Mouse (Mus musculus) urinary bladder, postnatal 10 days (tissue): ENCODE results near the gene Nabp1.

Experiments used
- DNase-seq: peaks from one replicate; pipeline ENCODE4 v3.0.0; 2022; ENCODE audit warnings: low spot score

Gene Nabp1

DNA sequence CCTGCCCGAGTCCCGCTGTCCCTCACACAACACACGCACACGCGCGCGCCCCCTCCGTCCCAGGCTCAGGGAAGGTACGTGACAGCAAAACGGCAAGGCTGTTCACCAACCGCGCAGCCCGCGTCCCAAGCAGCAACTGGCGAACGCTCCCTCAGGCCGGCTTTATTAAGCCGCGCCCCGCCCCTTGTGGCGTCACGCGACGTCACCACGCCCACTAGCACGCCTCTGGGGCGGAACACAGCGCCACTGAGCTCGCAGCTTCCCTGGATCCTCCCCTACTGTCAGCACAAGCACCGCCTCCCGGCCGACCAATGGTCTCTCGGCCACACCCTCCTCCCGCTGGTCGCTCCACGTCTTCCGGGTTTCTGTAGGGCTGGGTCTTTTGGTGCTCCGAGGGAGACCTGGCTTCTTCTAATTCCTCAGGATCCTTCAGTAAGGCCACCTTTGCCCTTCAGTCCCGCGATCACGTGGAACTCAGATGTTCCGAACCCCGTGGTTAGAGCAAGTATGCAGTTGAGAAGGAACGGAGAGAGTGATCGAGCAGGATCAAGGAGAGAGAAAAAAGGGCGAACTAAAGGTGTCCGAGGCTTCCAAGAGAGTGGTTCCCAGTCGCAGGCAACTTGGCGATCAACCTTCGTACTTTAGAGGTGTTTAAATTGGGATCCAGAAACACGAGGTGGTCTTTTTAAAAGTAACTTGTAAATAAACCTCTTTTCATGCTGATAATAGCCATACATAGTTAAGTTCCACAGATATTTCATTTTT is at the start of gene Nabp1:
Nabp1 (minus strand) TSS at position 164 of the 765 bp plus-strand sequence.
- peak; percentile 95 for DNase-seq

DNA sequence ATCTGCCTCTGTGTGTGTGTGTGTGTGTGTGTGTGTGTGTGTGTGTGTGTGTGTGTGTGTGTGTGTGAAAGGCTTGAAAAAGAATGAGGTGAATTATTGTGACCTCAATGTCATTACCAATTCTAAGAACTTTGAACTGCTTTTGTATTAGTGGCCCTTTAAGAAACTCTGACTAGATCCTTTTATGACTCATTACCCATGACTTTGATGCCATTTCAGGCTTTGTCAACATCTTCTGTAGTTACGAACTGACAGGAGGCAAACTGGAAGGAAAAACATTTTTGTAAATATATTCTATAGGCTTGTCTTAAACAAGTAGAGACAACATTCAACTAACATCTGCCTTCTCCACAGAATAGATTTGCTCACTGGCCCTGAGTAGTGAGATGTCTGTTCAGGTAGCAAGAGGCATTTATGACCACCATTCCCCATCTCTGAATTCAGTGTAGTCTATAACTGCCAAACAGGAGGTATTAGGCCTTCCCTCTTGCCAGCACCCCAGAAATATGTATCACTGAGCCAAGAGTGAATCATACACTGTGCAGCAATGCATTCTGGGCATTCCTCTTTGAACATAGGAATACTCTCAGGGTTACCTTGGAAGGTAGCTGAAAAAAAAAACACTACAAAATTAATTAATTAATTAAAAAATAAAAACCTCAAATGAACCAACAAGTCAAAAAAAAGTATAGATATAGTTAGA is 47.5 kb upstream of the Nabp1 start:
- DNase-seq = no peak

DNA sequence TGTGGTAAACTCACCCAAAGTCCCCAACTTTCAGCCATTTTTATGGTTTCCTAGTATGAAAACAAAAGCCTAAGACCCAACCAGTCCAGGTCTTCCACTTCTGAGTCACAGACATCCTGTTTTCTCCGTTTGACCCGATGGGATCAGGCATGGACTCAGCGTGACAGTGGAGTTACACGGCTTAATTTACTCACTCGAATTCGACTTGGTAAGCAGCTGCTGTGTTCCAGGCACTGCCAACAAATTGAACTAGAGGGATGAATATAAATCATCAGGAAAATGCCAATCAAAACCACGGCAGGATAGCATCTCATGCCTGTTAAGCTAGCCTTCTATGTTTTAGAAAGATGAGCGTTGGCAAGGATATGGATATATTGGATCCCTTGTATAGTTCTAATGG is 43.4 kb upstream of the Nabp1 start:
- no peak for DNase-seq

DNA sequence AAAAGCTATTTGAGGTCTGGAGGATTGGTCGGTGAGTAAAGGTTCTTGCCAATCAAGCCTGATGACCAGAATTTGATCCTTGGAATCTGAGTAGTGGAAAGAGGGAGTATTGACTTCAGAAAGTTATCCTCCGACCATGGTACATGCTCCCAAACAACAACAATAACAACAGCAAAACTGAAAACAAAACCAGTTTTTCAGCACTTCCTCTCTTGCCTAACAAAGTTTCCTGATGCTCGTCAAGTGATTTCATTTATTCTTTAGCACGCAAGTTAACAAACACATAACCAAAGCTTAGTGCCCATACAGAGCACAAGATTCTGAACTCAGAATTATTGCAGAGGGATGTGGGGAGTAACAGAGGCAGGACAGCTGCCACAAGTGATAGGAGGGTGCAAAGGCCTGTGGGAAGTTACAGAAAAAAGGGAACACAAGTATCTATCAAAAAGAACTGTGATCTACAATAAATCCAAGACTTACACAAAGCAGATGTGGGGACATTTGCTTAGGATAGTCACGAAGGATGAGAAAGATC is 42.1 kb upstream of the Nabp1 start:
- DNase-seq = no peak

DNA sequence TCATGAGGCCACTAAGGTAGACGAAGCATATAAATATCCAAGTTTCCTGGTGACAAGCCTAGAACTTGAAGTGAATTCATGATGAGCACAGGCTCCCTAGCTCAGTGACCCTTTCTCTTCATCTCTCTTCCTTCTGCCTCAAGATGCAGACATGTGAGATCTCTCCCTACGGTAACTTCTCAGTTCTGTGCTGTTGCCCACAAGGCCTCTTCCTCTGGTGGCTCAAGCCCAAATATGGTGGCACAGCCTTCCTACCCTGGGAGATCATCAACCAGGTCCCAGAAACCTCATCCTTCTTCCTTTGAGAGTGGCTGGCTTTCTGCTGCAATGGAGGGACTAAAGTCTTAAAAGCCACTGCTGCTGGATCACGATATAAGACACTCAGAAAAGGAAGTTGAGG is 40.9 kb upstream of the Nabp1 start:
- no peak for DNase-seq

DNA sequence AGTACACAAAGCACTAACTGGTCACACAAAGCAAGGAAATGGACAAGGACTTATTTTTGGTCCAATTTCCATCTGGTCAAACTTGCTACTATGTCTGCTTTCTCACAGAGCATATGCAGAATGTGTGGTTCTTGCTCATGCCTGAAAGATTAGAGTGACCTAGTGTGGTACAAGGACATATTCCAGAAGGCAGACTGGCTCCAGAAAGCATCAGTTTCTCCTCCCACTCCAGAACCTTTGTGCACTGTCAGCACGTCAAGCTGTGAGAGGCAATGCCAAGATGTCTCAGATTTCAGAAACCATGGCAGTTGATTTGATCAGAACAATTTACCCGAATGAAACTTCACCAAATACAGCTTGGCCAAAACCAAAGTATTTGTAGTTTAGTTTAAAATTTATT is 37.4 kb upstream of the Nabp1 start:
- no peak for DNase-seq

DNA sequence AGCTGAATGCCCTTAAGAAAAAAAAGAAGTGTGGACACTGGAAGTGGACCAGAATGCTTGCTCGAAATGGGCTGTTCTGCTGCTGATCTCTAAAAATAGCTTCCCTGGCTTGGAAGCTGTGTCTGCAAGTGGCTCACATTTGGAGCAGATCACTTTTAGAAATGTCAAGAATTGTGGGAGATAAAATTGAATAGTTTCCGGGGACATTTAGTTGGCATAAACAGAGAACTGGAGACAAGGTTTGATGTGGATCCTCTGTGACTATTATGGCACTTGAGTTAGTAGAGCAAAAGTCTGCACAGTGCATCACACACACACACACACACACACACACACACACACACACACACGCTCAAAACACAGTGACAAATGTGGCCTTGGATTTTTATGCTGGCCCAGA is 36.8 kb upstream of the Nabp1 start:
- no peak for DNase-seq

DNA sequence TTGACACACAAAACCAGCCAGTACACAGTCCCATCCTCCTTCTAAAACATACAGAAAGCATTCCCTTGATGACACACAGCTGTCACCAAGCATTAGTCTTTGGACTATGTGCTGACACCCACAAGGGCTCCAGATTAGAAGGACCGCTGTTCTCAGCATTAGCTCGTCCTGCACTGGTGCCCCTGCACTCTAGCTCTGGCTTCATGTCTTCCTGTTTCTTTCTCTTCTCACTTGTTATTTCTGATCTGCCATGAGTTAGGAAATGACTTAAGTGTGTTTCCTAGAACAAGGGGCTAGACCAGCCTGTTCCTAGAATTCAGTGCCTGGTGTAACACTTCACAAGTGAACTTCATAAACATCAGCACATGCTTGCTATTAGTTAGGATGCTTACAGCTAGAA is 36.2 kb upstream of the Nabp1 start:
- DNase-seq = no peak

DNA sequence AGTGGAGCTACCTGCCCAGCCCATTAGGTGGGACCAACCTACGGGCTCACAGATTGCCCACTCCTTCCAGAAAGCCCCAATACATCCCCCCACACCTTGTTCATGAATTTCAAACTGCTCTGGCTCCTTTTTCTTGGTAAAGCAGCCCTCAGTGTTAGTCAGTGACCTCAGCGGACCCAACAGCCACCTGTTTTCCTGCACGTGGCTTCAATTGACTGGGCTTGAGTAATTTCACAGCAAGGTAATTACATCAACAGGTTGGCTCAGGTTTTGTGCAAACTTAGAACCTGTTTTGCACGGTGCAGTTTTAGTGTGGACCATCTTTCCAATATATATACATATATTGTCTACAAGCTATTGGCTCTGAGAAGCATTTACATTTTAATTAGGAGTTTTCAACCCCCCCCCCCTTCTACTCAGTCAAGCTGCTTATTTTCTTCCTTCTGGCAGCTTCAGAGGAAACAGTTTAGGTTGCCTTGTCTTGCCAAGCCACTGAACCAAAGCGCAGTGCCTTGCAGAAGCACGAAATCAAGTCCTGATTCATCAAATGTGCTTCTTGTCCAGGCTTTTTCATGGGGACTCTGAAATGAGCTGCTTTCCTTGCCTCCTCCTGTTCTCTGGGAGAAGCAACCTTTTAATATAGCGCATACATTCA is 35.0 kb upstream of the Nabp1 start:
- no peak for DNase-seq

DNA sequence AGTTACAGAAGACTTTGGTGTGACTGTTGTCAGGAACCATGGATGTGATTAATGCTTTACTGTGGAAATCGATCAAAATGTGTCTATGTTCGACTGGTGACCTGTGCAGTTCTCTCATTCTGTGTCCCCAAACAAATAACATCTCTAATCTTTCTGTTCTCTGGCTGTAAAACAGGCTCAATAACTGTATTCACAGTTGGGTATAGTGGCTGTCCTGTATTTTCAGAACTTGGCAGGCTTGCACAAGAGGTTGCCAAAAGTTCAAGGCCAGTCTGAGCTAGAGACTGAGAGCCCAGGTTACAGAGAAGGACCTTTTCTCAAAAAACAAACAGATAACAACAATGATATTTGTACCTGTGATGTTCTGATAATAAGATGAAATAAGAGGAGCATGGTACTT is 34.1 kb upstream of the Nabp1 start:
- no peak for DNase-seq

DNA sequence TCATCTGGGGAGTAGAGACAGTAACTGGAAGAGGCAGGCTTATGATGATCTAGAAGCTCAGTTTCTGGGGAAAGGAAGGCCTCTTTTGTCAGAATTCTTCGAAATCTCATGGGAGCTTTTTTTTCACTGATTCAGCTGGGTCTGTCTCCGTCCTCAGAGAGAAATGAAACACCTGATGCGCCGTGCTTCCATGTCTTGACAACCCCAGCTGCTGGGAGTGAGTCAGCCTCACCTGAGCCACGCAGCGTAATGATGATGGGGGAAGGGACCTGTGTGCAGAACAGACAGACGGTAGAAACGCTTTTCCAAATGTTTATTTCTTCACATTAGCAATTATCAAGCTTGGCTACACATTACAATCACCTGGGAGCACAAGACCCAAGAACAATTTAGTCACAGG is 31.6 kb upstream of the Nabp1 start:
- DNase-seq = no peak

DNA sequence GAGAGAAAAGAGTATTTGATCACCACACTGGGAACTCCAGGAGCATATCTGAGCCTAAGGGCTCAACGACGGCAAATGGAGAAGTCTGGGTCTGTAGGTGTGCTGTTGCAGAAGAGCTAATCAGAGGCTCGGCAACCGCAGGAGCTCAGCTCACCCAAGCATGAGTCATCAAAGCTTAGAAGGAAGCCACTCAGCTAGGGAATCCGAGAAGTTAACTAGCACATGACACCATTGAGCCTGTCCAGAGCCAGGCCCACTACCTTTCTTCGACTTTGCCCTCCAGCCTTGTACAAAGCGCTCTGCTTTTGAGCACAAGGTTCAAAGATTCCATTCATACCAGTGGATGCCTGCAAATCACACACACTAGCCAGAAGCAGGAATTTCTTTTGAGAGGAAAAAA is 30.9 kb upstream of the Nabp1 start:
- no peak for DNase-seq

DNA sequence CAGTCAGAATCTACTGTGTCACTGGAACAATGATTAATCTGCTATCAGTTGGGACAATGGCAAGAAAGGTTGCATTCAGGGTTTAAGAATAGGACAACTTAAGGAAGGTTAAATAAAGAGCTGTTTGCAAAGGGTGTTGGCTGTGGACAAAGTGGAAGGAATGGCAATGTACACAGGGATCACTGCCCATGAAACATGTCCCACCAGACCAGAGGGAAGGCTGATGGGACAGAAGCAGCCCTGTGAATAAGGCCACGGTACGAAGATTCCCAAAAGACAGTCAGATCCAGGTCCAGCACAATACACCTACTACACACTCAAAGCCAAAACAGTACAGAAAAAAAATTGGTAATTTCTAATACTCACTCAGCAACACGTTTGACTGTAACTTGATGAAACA is 30.3 kb upstream of the Nabp1 start:
- no peak for DNase-seq

DNA sequence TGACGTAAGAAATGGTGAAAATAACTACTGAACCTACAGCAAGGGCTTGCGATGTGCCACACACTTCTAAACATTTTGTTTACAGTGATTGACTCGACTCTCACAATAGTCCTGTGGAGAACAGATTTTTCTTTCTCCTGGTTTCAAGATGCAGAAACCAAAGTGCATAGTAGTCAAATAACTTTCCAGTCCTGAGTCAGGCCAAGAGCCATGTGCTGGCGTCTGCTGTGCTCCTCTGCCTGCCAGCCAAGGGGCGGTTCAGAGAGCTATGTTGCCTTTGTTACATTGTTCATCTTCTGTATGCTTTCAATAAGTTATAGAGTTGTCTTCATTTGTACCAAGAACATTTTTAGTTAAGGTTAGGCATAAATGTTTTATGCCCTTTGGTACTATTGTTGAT is 29.2 kb upstream of the Nabp1 start:
- no peak for DNase-seq

DNA sequence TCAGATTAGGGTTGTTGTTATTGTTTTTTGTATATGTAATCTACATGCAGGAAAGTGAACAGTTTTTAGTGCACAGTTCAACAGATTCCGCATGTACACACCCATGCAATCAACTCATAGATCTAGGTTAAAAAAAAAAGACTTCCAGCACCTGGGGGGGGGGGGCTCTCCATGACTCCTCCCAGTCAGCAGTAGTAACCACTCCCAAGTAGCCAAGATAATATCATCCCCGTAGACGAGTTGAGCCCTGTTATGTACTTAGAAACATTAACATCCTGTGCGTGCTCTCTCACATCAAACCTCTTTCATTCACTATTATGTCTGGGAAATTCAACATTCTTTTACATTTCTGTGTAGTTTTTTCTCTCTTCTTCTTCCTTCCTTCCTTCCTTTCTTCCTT is 28.0 kb upstream of the Nabp1 start:
- no peak for DNase-seq

DNA sequence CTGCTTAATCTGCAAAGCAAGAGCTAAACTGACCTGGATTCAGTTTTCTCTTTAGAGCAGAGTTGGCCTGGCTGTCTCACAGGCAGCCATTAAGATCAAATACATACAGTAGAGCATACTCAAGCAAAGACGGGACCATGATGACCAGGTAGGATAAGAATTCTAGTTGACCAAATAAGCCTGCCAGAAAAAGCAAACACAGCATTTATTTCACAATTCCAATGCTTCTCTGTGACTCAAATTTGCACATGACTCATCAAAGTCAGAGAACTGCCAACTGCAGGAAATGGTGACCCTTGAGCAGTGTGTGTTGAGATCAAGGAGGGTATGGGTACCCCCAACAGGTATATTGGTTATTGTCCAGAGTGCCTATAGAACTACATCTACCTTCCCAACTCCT is 27.4 kb upstream of the Nabp1 start:
- no peak for DNase-seq

DNA sequence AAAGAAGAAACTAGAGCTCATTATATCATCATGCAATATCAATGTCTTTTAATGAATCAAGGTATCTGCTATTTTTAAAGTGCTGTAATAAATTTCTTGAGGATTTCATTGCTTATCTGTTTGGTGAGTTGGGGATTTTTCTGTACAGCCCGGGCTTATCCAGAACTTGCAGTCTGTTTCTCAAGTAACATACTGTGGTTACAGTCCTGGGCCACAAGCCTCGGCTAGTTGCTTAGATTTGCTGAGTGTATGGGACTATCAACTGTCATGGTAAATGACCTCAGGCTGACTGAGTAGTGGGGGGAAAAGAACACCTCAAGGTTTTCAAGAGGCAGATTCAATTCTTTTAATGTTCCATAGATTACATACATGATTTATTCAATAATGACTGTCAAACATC is 24.8 kb upstream of the Nabp1 start:
- DNase-seq = no peak

DNA sequence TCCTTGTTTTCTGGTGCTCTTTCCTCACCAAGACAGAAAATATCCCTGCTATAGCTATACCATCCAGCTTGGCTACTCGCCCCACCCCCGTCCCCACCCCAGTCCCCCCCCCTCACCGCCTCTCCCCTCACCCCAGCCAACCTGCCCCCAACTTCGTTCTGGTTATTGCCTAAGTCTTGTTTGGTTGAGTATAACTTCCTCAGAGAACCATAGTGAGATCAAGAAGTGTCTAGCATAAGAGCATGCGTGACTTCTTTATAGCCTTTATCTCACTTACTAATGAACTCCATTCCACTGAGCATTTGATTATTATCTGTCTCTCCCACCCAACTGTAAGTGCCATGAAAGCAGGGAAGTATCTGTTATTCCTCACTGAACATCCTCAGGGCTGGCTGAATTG is 24.1 kb upstream of the Nabp1 start:
- no peak for DNase-seq

DNA sequence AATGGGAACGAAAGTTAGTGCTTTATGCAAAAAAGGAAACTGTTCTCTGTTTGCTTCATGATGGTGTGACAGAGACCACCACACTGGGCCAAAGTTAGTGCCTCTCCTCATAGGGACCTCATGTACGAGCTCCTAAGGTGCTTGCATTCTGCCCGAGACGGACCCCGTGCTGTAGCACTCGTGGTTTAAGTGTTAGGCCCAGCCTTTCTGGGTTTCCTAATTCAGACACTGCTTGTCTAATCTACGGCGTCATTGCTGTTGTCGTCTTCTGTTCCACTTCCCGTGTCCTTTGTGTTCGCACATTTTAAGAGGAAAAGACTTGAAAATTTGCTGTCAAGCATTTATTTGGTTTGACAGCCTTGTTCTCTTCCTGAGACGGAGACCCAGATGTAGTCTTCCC is 23.0 kb upstream of the Nabp1 start:
- DNase-seq = no peak

DNA sequence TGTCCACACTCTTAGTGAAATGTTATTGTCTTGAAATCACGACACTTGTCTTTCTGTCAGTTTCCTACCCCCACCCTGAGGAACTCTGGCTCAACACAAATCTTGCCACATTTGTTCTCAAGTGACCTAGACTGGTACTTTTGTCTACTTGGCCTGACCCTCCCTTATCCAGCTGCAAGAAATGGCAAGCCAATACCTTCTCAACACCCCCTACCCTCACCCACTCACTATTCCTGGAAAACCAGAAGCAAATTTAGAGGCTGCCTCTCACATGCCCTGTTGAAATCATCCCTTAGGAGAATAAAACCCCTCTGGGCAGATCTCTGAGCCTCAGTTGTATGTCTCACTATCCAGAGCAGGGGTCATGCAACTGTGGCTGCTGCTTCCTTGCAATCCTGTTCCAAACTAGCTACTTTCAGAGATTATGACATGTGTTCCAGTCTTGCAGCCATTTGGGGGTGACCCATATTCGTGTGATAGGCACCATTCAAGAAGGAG is 20.4 kb upstream of the Nabp1 start:
- no peak for DNase-seq

DNA sequence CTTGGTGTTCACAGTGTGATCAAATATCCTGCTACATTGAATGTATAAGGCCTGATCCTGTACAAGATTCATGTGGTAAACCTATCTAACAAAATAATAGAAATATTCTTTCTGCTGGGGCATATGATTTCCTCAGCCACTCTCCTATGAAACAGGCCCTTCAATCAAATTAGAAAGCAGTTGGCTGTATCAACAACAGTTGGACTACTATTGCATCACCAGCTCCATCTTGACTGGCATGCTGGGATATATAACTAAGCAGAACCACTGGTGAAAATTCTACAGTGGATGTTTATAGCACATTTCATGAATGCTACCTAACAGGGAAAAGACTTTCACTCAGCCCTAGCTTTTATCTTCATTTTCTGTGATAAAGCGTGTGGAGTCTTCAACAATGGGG is 17.9 kb upstream of the Nabp1 start:
- DNase-seq = no peak

DNA sequence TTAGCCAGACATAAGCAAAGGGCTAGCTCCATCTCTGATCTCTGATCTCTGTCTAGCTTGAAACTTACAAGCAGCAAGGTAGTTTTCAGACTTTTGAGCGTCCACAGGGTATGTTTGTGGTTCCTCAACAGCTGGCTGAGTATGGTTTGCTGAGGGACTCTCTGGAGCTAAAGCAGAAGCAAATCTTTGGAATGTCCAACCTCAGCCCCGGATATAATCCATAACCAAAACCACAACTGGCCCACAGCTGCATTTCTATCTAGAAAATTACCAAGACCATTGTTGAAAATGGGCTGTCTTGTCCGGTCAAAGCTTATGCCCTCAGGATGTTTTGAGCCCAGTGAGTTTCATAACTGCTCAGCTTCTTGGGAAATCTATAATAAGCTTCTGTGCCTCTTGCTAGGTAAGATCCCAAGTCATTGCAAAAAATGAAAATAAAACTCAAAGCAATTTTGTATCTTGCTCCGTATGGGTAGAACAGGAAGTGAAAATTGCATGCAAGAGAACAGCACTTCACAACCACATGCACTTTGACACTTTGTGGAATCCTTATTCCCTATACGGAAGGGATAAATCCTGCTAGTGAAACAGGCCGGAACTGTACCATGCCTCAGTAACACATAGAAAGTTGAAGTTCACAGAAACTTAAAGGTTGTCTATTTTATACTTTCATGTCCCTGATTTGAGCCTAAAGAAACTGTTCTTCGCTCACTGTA is 15.5 kb upstream of the Nabp1 start:
- no peak for DNase-seq
